Mouse (Mus musculus) bone marrow, adult 2 months (tissue): Measurements from ENCODE around the gene Ddx4.

Experiments used
- CTCF ChIP-seq: fragments of 200-500 bp; IDR thresholded peaks from 2 replicates; pipeline ENCODE4 v1.5.1; 2011; ENCODE audit warnings: low read length, control low read depth; ENCODE audit not compliant: control insufficient read depth, insufficient read depth
- POLR2A ChIP-seq: fragments of 200-500 bp; IDR thresholded peaks from 2 replicates; pipeline ENCODE4 v1.6.1; 2011; ENCODE audit warnings: low read depth, mild to moderate bottlenecking, control low read depth, low read length, borderline replicate concordance; ENCODE audit not compliant: control insufficient read depth

DNA sequence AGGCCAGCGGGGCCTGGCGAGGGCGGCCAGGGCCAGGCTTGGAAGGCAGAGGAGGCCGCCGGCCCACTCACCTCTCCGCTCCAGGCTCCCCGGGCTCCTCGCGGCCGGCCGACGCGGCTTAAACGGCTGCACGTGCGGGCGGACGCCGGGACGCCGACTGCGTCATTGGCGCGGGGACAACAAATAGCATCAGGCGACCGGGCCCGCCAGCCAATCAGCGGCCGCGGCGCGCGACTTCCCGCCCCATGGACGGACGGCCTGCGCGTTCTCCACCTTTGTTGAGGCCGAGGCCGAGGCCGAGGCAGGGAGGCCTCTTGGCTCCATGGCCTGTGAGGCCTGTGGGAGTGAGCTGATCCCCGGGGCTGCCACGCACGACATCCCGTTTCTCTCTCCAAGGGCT, at the start of gene Ddx4:
- no peak for TF ChIP-seq CTCF
- no peak for TF ChIP-seq POLR2A
